Mouse (Mus musculus) gastrocnemius, postnatal 4 days (tissue): ENCODE measurements at regions not wholly inside any gene's neighbourhood (a gene's known extent, or its start where the extent isn't known, plus 50 kb on each side); places are given as distances from the start of the nearest gene placed in this dataset.
"Not testable (repeated sequence)": the region's sequence is repeated elsewhere in the genome, so short reads cannot be mapped to it uniquely, and the experiment has no call there.

Experiments
- DNase-seq, 2 experiments: peaks; one replicate each; pipeline ENCODE4 v3.0.0; 2021 to 2022; ENCODE audit warnings: low spot score in 2 of 2, mixed read lengths in 2 of 2

- no peak for DNase-seq
These were observed 367.2 kb downstream of the Trib2 start for GRCm38 (mm10) chr12:15449484-15449883.

- no peak for DNase-seq
These were observed 400.4 kb downstream of the Trib2 start for GRCm38 (mm10) chr12:15416180-15416766.

GRCm38 (mm10) chr12:15410419-15410818, 406.3 kb downstream of the Trib2 start:
- no peak for DNase-seq

- DNase-seq: not testable (repeated sequence)
These were observed 409.1 kb downstream of the Trib2 start for GRCm38 (mm10) chr12:15407577-15407976.

- DNase-seq: no peak
These were observed 424.1 kb downstream of the Trib2 start for GRCm38 (mm10) chr12:15392641-15393040.

GRCm38 (mm10) chr12:15388574-15388973, 428.1 kb downstream of the Trib2 start:
- DNase-seq: no peak

GRCm38 (mm10) chr12:15357808-15358207, 458.9 kb downstream of the Trib2 start:
- DNase-seq: no peak

- DNase-seq: no peak
These were observed 495.8 kb downstream of the Trib2 start for GRCm38 (mm10) chr12:15320697-15321449.

- DNase-seq: no peak
These were observed 497.1 kb downstream of the Trib2 start for GRCm38 (mm10) chr12:15319647-15320046.

- DNase-seq: no peak
These were observed 521.8 kb downstream of the Trib2 start for GRCm38 (mm10) chr12:15294898-15295297.

GRCm38 (mm10) chr12:15262165-15262564, 554.6 kb downstream of the Trib2 start:
- DNase-seq: no peak

- DNase-seq: no peak
These were observed 555.1 kb downstream of the Trib2 start for GRCm38 (mm10) chr12:15261604-15262003.

GRCm38 (mm10) chr12:15260907-15261415, 555.8 kb downstream of the Trib2 start:
- DNase-seq: no peak

- DNase-seq: no peak
These were observed 571.8 kb downstream of the Trib2 start for GRCm38 (mm10) chr12:15244966-15245365.

- DNase-seq: no peak
These were observed 594.1 kb downstream of the Trib2 start for GRCm38 (mm10) chr12:15222497-15223170.

GRCm38 (mm10) chr12:15218504-15218903, 598.2 kb downstream of the Trib2 start:
- DNase-seq: no peak

- no peak for DNase-seq
These were observed 600.5 kb downstream of the Trib2 start for GRCm38 (mm10) chr12:15216180-15216579.

- no peak for DNase-seq
These were observed 642.2 kb downstream of the Trib2 start for GRCm38 (mm10) chr12:15174411-15175041.

- DNase-seq: no peak
These were observed 654.1 kb downstream of the Trib2 start for GRCm38 (mm10) chr12:15162605-15163004.

GRCm38 (mm10) chr12:15161864-15162263, 654.9 kb downstream of the Trib2 start:
- DNase-seq: no peak

GRCm38 (mm10) chr12:15160478-15160998, 656.2 kb downstream of the Trib2 start:
- DNase-seq: no peak
